Mouse (Mus musculus): ENCODE data around the gene 1110008P14Rik. TPM values are rescaled to one million over a fixed set of nuclear protein-coding genes. Genes with fewer than 3 reads are reported as not detected.

The 1110008P14Rik gene
- polyA plus RNA-seq, 1 experiment from 2014 or later, result 40.6 TPM

- no peaks in the 10 kb centered on the region for H3K9me3 ChIP-seq (replicated peaks)
- H3K4me2 ChIP-seq, result no peak overlapping the region
- peaks cover 62% of the 10 kb centered on the region for H3K36me3 ChIP-seq
- H3K4me3 ChIP-seq, result no peak overlapping the region
- no peak overlapping the region for H3K27ac ChIP-seq
- H3K4me1 ChIP-seq, result peaks cover 36% of the 10 kb centered on the region
- no peak overlapping the region for H3K9ac ChIP-seq
- H3K27me3 ChIP-seq (replicated peaks), result no peaks in the 10 kb centered on the region
- 81% methylated on average over 12 of the region's 12 CpGs for WGBS (ENCODE audit: insufficient replicate concordance)
- no peak for ATAC-seq
Measured at GRCm38 (mm10) chr2:32420066-32420608, 38.4 kb upstream of the 1110008P14Rik start.

- H3K9ac ChIP-seq, result no peak overlapping the region
- H3K9me3 ChIP-seq (replicated peaks), result no peaks in the 10 kb centered on the region
- H3K4me2 ChIP-seq, result no peak overlapping the region
- WGBS (ENCODE audit: insufficient replicate concordance), result 78% methylated on average over 3 of the region's 3 CpGs
- no peak overlapping the region for H3K4me3 ChIP-seq
- no peaks in the 10 kb centered on the region for H3K27me3 ChIP-seq (replicated peaks)
- peaks cover 29% of the 10 kb centered on the region for H3K4me1 ChIP-seq
- H3K36me3 ChIP-seq, result peaks cover 70% of the 10 kb centered on the region
- peak overlapping the region; percentile 48; the same call in 1 of the 2 replicates for H3K27ac ChIP-seq
- no peak for ATAC-seq
Measured at GRCm38 (mm10) chr2:32419359-32419758, 37.6 kb upstream of the 1110008P14Rik start.

GRCm38 (mm10) chr2:32418430-32419151, 36.9 kb upstream of the 1110008P14Rik start:
- Histone ChIP-seq H3K27ac (peak overlapping the region; percentile 48; the same call in 1 of the 2 replicates), H3K4me1 (peaks cover 21% of the 10 kb centered on the region), H3K4me3 (no peak overlapping the region), H3K27me3 (replicated peaks) (no peaks in the 10 kb centered on the region), H3K4me2 (no peak overlapping the region), H3K36me3 (peaks cover 77% of the 10 kb centered on the region), H3K9me3 (replicated peaks) (no peaks in the 10 kb centered on the region), H3K9ac (no peak overlapping the region)
- ATAC-seq, result no peak
- WGBS (ENCODE audit: insufficient replicate concordance), result 79% methylated on average over 12 of the region's 12 CpGs

GRCm38 (mm10) chr2:32417486-32417885, 35.7 kb upstream of the 1110008P14Rik start:
- H3K4me3 ChIP-seq, result no peak overlapping the region
- H3K27ac ChIP-seq, result no peak overlapping the region
- H3K4me2 ChIP-seq, result no peak overlapping the region
- no peak overlapping the region for H3K9ac ChIP-seq
- no peaks in the 10 kb centered on the region for H3K9me3 ChIP-seq (replicated peaks)
- ATAC-seq, result no peak
- H3K36me3 ChIP-seq, result peaks cover 78% of the 10 kb centered on the region
- peaks cover 19% of the 10 kb centered on the region for H3K4me1 ChIP-seq
- no peaks in the 10 kb centered on the region for H3K27me3 ChIP-seq (replicated peaks)
- 86% methylated on average over 8 of the region's 8 CpGs for WGBS (ENCODE audit: insufficient replicate concordance)

DNA sequence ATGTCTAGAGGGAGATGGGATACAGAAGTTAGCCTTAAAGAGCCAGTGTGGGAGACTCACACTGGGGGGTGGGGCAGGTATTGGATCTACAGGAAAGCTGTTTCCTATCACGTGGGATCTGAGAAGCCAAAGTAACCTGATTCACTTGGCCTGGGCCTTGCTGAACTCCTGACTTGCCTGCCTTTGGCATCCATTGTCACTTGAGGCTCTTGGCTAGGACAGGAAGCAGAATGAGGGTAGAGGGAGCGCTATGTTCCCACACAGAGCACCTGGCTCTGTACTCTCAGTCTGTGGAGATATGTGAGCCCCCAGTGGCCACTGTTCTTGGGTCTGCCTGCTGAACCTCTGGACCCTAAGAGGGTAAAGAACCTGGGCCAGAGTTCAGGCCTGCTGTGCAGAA, 34.8 kb upstream of the 1110008P14Rik start:
- Histone ChIP-seq H3K9ac (no peak overlapping the region), H3K36me3 (peaks cover 78% of the 10 kb centered on the region), H3K4me3 (no peak overlapping the region), H3K27me3 (replicated peaks) (no peaks in the 10 kb centered on the region), H3K4me1 (peaks cover 12% of the 10 kb centered on the region), H3K27ac (no peak overlapping the region), H3K4me2 (no peak overlapping the region), H3K9me3 (replicated peaks) (no peaks in the 10 kb centered on the region)
- no peak for ATAC-seq
- 66% methylated on average over 2 of the region's 2 CpGs for WGBS (ENCODE audit: insufficient replicate concordance)

DNA sequence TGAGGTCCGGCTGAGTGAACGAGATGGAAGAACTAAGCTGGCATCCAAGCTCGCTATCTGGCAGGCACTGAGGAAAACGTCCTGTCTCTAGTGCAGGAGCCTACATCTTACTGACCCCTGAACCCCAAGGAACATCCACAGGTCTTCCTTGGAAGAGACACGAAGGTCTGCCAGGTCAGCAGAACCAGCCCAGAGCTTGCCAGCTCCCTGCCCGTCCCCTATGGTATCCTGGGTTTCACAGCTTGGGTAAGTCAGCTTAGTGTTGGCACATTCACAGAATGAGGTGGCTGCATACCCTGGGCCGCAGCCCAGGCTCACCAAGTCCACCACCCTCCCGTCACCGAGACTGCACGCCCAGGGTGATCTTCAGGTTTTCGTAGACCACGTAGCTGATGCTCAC, 34.1 kb upstream of the 1110008P14Rik start:
- 86% methylated on average over 12 of the region's 12 CpGs for WGBS (ENCODE audit: insufficient replicate concordance)
- Histone ChIP-seq H3K9me3 (replicated peaks) (no peaks in the 10 kb centered on the region), H3K4me3 (no peak overlapping the region), H3K4me1 (peaks cover 11% of the 10 kb centered on the region; the same call in 1 of the 2 replicates), H3K9ac (no peak overlapping the region), H3K36me3 (peaks cover 72% of the 10 kb centered on the region), H3K27me3 (replicated peaks) (no peaks in the 10 kb centered on the region), H3K27ac (no peak overlapping the region), H3K4me2 (no peak overlapping the region)
- ATAC-seq, result no peak

GRCm38 (mm10) chr2:32413936-32414335, 32.2 kb upstream of the 1110008P14Rik start:
- Histone ChIP-seq H3K4me1 (peaks cover 11% of the 10 kb centered on the region; the same call in 1 of the 2 replicates), H3K36me3 (peaks cover 54% of the 10 kb centered on the region), H3K4me3 (no peak overlapping the region), H3K4me2 (no peak overlapping the region), H3K9me3 (replicated peaks) (no peaks in the 10 kb centered on the region), H3K27me3 (replicated peaks) (no peaks in the 10 kb centered on the region), H3K9ac (no peak overlapping the region), H3K27ac (no peak overlapping the region)
- 54% methylated on average over 5 of the region's 5 CpGs for WGBS (ENCODE audit: insufficient replicate concordance)
- no peak for ATAC-seq

DNA sequence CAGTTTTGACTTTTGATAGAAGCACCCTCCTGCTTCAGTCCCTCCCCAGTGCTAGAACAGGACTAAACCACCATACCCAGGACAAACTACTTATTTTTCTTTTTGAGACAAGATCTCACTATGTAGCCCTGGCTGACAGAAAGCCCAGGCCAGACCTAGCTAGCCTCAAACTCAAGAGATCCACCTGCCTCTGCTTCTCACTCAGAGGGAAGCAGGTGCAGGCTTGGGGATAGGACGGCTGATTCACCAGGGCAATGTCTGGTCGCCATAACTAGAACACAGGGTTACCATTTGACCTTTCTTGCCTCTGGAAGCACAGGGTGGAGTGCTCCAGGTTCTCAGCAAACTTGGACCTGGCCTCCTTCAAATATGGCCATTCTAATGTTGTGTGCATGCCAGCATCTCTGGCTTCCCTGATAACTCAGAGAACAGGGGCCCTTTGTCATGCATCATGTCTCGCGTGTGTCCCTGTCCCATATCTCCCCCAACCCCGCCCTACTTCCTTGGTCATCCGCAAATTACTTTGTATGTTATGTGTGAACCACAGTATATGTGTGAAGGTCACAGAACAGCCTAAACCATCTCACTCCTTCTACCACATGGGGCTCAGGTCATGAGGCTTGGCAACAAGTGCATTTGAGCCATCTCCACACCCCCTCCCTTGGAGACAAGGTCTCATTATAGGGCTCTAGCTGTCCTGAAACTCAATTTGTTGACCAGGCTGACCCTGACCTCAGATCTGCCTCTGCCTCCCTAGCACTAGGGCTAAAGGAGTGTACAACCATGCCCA, 31.2 kb upstream of the 1110008P14Rik start:
- Histone ChIP-seq H3K4me3 (no peak overlapping the region), H3K4me1 (peaks cover 11% of the 10 kb centered on the region; the same call in 1 of the 2 replicates), H3K4me2 (no peak overlapping the region), H3K27me3 (replicated peaks) (no peaks in the 10 kb centered on the region), H3K9me3 (replicated peaks) (no peaks in the 10 kb centered on the region), H3K36me3 (peaks cover 44% of the 10 kb centered on the region), H3K27ac (no peak overlapping the region), H3K9ac (no peak overlapping the region)
- no peak for ATAC-seq
- WGBS (ENCODE audit: insufficient replicate concordance), result 66% methylated on average over 6 of the region's 6 CpGs

GRCm38 (mm10) chr2:32411407-32411806, 29.7 kb upstream of the 1110008P14Rik start:
- Histone ChIP-seq H3K9ac (no peak overlapping the region), H3K27me3 (replicated peaks) (no peaks in the 10 kb centered on the region), H3K9me3 (replicated peaks) (no peaks in the 10 kb centered on the region), H3K36me3 (peaks cover 29% of the 10 kb centered on the region), H3K4me3 (no peak overlapping the region), H3K4me1 (peaks cover 11% of the 10 kb centered on the region; the same call in 1 of the 2 replicates), H3K27ac (no peak overlapping the region), H3K4me2 (no peak overlapping the region)
- no peak for ATAC-seq
- WGBS (ENCODE audit: insufficient replicate concordance), result 74% methylated on average over 7 of the region's 7 CpGs

GRCm38 (mm10) chr2:32408429-32409424, 27.0 kb upstream of the 1110008P14Rik start:
- Histone ChIP-seq H3K9ac (no peak overlapping the region), H3K4me3 (no peak overlapping the region), H3K4me1 (peaks cover 11% of the 10 kb centered on the region; the same call in 1 of the 2 replicates), H3K27ac (no peak overlapping the region), H3K4me2 (no peak overlapping the region), H3K36me3 (peaks cover 2% of the 10 kb centered on the region; the same call in 1 of the 2 replicates), H3K9me3 (replicated peaks) (no peaks in the 10 kb centered on the region), H3K27me3 (replicated peaks) (peaks cover 4% of the 10 kb centered on the region; the same call in 1 of the 2 replicates)
- 0 out of 2 replicates have a peak, but pooled peaks have one; percentile 22 for ATAC-seq
- 64% methylated on average over 25 of the region's 25 CpGs for WGBS (ENCODE audit: insufficient replicate concordance)

GRCm38 (mm10) chr2:32407144-32407824, 25.5 kb upstream of the 1110008P14Rik start:
- H3K4me3 ChIP-seq, result no peak overlapping the region
- no peak overlapping the region for H3K9ac ChIP-seq
- H3K27ac ChIP-seq, result no peak overlapping the region
- ATAC-seq, result no peak
- no peaks in the 10 kb centered on the region for H3K9me3 ChIP-seq (replicated peaks)
- no peaks in the 10 kb centered on the region for H3K4me1 ChIP-seq
- WGBS (ENCODE audit: insufficient replicate concordance), result 68% methylated on average over 7 of the region's 7 CpGs
- peaks cover 6% of the 10 kb centered on the region for H3K36me3 ChIP-seq
- peaks cover 4% of the 10 kb centered on the region; the same call in 1 of the 2 replicates for H3K27me3 ChIP-seq (replicated peaks)
- H3K4me2 ChIP-seq, result no peak overlapping the region
